Comparison of ENCODE assay signal across 8 mouse cellular contexts in genomic region chr9:118341401-118341800, GRCm38 (mm10).
DNase-seq lines count a peak whose midpoint lies in the region; ATAC-seq and TF ChIP-seq lines count a peak whose summit lies in the region.

No protein-coding gene starts in this region.

- H3K4me2 ChIP-seq in lung, postnatal 0 days (replicated peaks; ENCODE audit: low read depth, low read length) = 0 out of 2 replicates have a peak overlapping the region, but pooled peaks have one; percentile 30
- peak overlapping the region; percentile 57 for H3K4me2 ChIP-seq in limb, embryonic 13.5 days (replicated peaks)
- H3K4me2 ChIP-seq in stomach, embryonic 16.5 days (ENCODE audit: low read depth, low read length) = peak overlapping the region; percentile 37

- TF ChIP-seq EP300 in lung, postnatal 0 days (IDR thresholded peaks at IDR 0.05) = no peak

- DNase-seq in lung, postnatal 0 days (ENCODE audit: low spot score) = no peak
- no peak for DNase-seq in lung, adult 18-20 months
- no peak for DNase-seq in adipocyte (ENCODE audit: low spot score)
- no peak for DNase-seq in gastrocnemius, adult 18-20 months (ENCODE audit: low spot score)

- H3K27ac ChIP-seq in lung, postnatal 0 days (ENCODE audit: low read length) = no peak overlapping the region
- H3K27ac ChIP-seq in embryonic fibroblast, embryonic 13.5 days (ENCODE audit: insufficient read depth, low read length) = no peak overlapping the region
- no peak overlapping the region for H3K27ac ChIP-seq in limb, embryonic 13.5 days
- no peak overlapping the region for H3K27ac ChIP-seq in stomach, embryonic 16.5 days (ENCODE audit: low read length)

- ATAC-seq in lung, postnatal 0 days = no peak
- no peak for ATAC-seq in limb, embryonic 13.5 days (ENCODE audit: low FRiP score, low read depth)
- no peak for ATAC-seq in stomach, embryonic 16.5 days (ENCODE audit: insufficient read depth, low FRiP score)
- no peak for ATAC-seq in inflammation-experienced regulatory T-cells, adult 6 months

- H3K4me1 ChIP-seq in lung, postnatal 0 days (ENCODE audit: insufficient read depth, low read depth, low read length) = no peaks in the 10 kb centered on the region
- H3K4me1 ChIP-seq in embryonic fibroblast, embryonic 13.5 days (ENCODE audit: control insufficient read depth, insufficient read depth, low read length) = no peaks in the 10 kb centered on the region
- H3K4me1 ChIP-seq in limb, embryonic 13.5 days = no peaks in the 10 kb centered on the region
- no peaks in the 10 kb centered on the region for H3K4me1 ChIP-seq in stomach, embryonic 16.5 days (ENCODE audit: control insufficient read depth, insufficient read depth, low read length)

- no peaks in the 10 kb centered on the region for H3K36me3 ChIP-seq in lung, postnatal 0 days (ENCODE audit: insufficient read depth, low read length)
- no peaks in the 10 kb centered on the region for H3K36me3 ChIP-seq in limb, embryonic 13.5 days
- H3K36me3 ChIP-seq in stomach, embryonic 16.5 days (ENCODE audit: control insufficient read depth, insufficient read depth, low read length) = no peaks in the 10 kb centered on the region

- no peak overlapping the region for H3K4me3 ChIP-seq in lung, postnatal 0 days (ENCODE audit: low read depth, low read length)
- H3K4me3 ChIP-seq in embryonic fibroblast, embryonic 13.5 days (ENCODE audit: insufficient read depth, low read length) = 0 out of 2 replicates have a peak overlapping the region, but pooled peaks have one; percentile 12
- H3K4me3 ChIP-seq in limb, embryonic 13.5 days = peak overlapping the region; percentile 31
- peak overlapping the region; percentile 24 for H3K4me3 ChIP-seq in stomach, embryonic 16.5 days (replicated peaks; ENCODE audit: low read length)

- H3K9ac ChIP-seq in lung, postnatal 0 days (replicated peaks; ENCODE audit: low read depth) = no peak overlapping the region
- no peak overlapping the region for H3K9ac ChIP-seq in limb, embryonic 13.5 days
- no peak overlapping the region for H3K9ac ChIP-seq in stomach, embryonic 16.5 days (ENCODE audit: low read length)

- no peaks in the 10 kb centered on the region for H3K9me3 ChIP-seq in lung, postnatal 0 days (ENCODE audit: low read length)
- no peaks in the 10 kb centered on the region for H3K9me3 ChIP-seq in limb, embryonic 13.5 days
- no peaks in the 10 kb centered on the region for H3K9me3 ChIP-seq in stomach, embryonic 16.5 days (replicated peaks; ENCODE audit: control insufficient read depth, low read length)

- 42% methylated on average over 12 of the region's 12 CpGs for WGBS in lung, postnatal 0 days
- WGBS in limb, embryonic 13.5 days = 60% methylated on average over 12 of the region's 12 CpGs
- 46% methylated on average over 12 of the region's 12 CpGs for WGBS in stomach, embryonic 16.5 days

- no peaks in the 10 kb centered on the region for H3K27me3 ChIP-seq in lung, postnatal 0 days (replicated peaks; ENCODE audit: insufficient read depth, low read length)
- H3K27me3 ChIP-seq in limb, embryonic 13.5 days = peaks cover 2% of the 10 kb centered on the region; the same call in 1 of the 2 replicates
- H3K27me3 ChIP-seq in stomach, embryonic 16.5 days (ENCODE audit: control insufficient read depth, insufficient read depth, low read length) = no peaks in the 10 kb centered on the region

- no peak for TF ChIP-seq POLR2A in embryonic fibroblast, embryonic 13.5 days (IDR thresholded peaks at IDR 0.05; ENCODE audit: low read depth, low read length)

- no peak for TF ChIP-seq CTCF in lung, postnatal 0 days (IDR thresholded peaks at IDR 0.05)
- TF ChIP-seq CTCF in embryonic fibroblast, embryonic 13.5 days (IDR thresholded peaks at IDR 0.05; ENCODE audit: borderline replicate concordance, insufficient read depth, low read length) = no peak
